Mouse (Mus musculus) bone marrow macrophage, adult 2 months (primary cell): Measurements from ENCODE around the gene Tom1. TPM values are rescaled to one million over a fixed set of nuclear protein-coding genes. Genes with fewer than 3 reads are reported as not detected.

Source experiments
- H3K27ac ChIP-seq: 2 replicates; pipeline ENCODE4 v1.5.1; 2012; ENCODE audit warnings: low read depth, low read length; ENCODE audit not compliant: insufficient read depth
- H3K4me1 ChIP-seq: 2 replicates; pipeline ENCODE4 v1.6.1; 2012; ENCODE audit warnings: low read length; ENCODE audit not compliant: control insufficient read depth, insufficient read depth
- H3K4me3 ChIP-seq: 2 replicates; pipeline ENCODE4 v1.5.1; 2012; ENCODE audit warnings: mild to moderate bottlenecking, low read length, moderate library complexity; ENCODE audit not compliant: insufficient read depth
- CTCF ChIP-seq: IDR thresholded peaks from 2 replicates; pipeline ENCODE4 v1.5.1; 2012; ENCODE audit warnings: low read depth, mild to moderate bottlenecking, low read length, moderate library complexity
- POLR2A ChIP-seq: IDR thresholded peaks from 2 replicates; pipeline ENCODE4 v1.6.1; 2012; ENCODE audit warnings: mild to moderate bottlenecking, low read depth, low read length, borderline replicate concordance
- polyA plus RNA-seq: library from polyadenylated mRNA; stranded (reverse); fragments of >200 nt; gene quantifications from 2 replicates; pipeline ENCODE4 v1.2.4, GENCODE M21; 2012; ENCODE audit not compliant: missing spikeins, insufficient read depth, insufficient read length

The Tom1 gene
- polyA plus RNA-seq, 1 experiment: 44.6 TPM

DNA sequence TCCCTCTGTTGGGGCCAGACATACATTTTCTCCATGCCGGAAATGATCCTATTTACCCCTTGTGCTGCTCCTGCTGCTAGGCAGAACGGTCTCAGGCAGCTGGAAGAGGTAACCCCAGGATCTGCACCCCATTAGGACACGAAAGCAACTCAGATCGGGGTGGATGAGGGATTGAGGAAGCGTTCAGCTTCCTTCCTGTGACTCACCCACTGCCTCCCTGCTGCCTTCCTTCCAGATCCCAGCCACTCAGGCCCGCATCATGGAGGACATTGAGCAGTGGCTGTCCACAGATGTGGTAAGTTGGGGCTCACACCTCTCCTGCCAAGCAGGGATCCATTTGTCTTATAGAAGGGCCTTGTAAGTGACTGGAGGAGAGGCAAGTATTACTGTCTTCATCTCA lies 33.8 kb downstream of the Tom1 start:
- H3K4me3 ChIP-seq: peak overlapping the region; percentile 39
- peaks cover 38% of the 10 kb centered on the region for H3K4me1 ChIP-seq
- H3K27ac ChIP-seq: peak overlapping the region; percentile 28
- no peak for TF ChIP-seq CTCF
- TF ChIP-seq POLR2A: no peak

DNA sequence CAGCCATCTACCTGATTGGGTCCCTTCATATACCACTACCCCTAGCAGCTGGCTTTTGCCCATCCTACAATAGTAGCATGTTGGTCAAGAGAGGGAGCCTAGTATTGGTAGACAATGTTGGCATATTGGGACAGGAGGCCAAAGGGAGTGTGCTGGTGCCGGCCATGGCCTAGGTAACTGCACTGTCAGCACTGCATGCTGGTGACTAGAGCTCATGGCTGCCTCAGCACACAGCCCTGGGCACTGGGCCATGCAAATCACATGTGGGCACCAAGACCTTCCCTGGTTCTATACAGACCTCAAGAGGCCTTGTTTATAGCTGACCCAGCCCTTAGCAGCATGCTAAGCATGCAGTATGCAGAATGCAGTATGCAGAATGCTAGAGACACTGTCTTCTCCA lies 36.8 kb downstream of the Tom1 start:
- H3K27ac ChIP-seq: no peak overlapping the region
- peaks cover 16% of the 10 kb centered on the region for H3K4me1 ChIP-seq
- no peak overlapping the region for H3K4me3 ChIP-seq
- no peak for TF ChIP-seq POLR2A
- TF ChIP-seq CTCF: no peak

- peaks cover 12% of the 10 kb centered on the region for H3K4me1 ChIP-seq
- peak; percentile 77 for TF ChIP-seq CTCF
- TF ChIP-seq POLR2A: no peak
- H3K27ac ChIP-seq: no peak overlapping the region
- no peak overlapping the region for H3K4me3 ChIP-seq
Measured at GRCm38 (mm10) chr8:75071627-75072346, 38.3 kb downstream of the Tom1 start.

- TF ChIP-seq CTCF: no peak
- TF ChIP-seq POLR2A: no peak
- H3K4me3 ChIP-seq: no peak overlapping the region
- H3K27ac ChIP-seq: no peak overlapping the region
- no peaks in the 10 kb centered on the region for H3K4me1 ChIP-seq
Measured at GRCm38 (mm10) chr8:75074876-75075275, 41.4 kb downstream of the Tom1 start.

GRCm38 (mm10) chr8:75078215-75078614 lies 44.7 kb downstream of the Tom1 start:
- TF ChIP-seq POLR2A: no peak
- TF ChIP-seq CTCF: no peak
- peaks cover 19% of the 10 kb centered on the region for H3K4me1 ChIP-seq
- H3K4me3 ChIP-seq: no peak overlapping the region
- no peak overlapping the region for H3K27ac ChIP-seq

DNA sequence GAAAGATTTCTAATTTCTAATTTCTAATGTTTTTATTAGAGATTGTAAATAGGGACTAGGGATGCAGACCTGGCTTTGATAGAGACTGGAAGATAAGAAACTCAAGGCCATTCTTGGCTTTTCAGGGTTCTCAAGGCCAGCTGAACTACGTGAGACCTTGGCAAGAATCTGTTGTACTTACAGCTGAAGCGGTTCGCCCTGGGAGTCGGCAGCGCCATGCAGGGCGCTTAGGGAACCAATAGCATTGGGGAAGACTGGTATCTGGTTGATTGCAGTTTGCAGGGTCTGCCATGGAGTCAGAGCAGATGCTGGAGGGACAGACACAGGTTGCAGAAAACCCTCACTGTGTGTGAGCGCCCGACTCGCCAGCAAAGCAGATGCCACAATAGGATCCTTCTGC lies 45.3 kb downstream of the Tom1 start:
- Histone ChIP-seq H3K27ac (no peak overlapping the region), H3K4me3 (no peak overlapping the region), H3K4me1 (peaks cover 23% of the 10 kb centered on the region)
- TF ChIP-seq POLR2A: no peak
- no peak for TF ChIP-seq CTCF

GRCm38 (mm10) chr8:75081364-75082040 lies 48.0 kb downstream of the Tom1 start:
- H3K4me3 ChIP-seq: no peak overlapping the region
- H3K4me1 ChIP-seq: peaks cover 45% of the 10 kb centered on the region
- H3K27ac ChIP-seq: peak overlapping the region; percentile 19
- TF ChIP-seq CTCF (no peak), POLR2A (no peak)

- peak overlapping the region; percentile 19 for H3K27ac ChIP-seq
Measured at GRCm38 (mm10) chr8:75082181-75082805, 48.8 kb downstream of the Tom1 start.

GRCm38 (mm10) chr8:75083846-75084245 lies 50.3 kb downstream of the Tom1 start:
- H3K27ac ChIP-seq: no peak overlapping the region
- peak overlapping the region; percentile 22 for H3K4me3 ChIP-seq
- TF ChIP-seq POLR2A (no peak), CTCF (no peak)
- H3K4me1 ChIP-seq: peaks cover 58% of the 10 kb centered on the region

More at GRCm38 (mm10) chr8:75082181-75082805, 48.8 kb downstream of the Tom1 start:
- no peak for TF ChIP-seq CTCF
- no peak for TF ChIP-seq POLR2A
- Histone ChIP-seq H3K4me1 (peaks cover 51% of the 10 kb centered on the region), H3K4me3 (no peak overlapping the region)

DNA sequence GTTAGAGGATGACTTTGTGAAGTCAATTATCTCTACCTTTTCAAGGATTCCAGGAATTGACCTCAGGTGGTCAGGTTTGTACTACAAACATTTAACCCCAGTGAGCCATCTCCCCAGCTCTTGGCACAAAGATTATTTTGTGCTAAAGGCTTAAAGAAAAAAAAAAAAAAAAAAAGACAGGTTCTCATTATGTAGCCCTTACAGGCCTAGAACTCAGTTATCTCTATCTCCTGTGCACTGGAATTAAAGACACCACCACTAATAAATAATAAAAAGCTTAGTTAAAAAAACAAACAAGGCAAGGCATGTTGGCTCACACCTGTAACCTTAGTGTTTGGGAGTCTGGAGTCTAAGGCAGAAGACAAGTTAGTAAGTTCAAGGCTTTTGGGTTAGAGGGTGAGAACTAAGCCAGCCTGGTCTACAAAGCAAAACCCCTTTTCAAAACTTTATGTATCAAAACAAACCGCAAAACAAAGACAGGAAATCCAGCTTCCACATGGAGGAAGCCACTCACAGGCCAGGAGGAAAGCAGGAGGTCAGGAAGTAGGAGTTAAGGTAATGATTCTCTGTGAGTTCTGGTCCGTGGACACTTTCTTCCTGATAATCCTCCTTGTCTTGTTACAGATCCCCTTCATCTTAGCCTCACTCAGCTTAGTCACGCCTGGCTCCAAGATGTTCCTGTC lies 51.0 kb downstream of the Tom1 start:
- Histone ChIP-seq H3K4me1 (peaks cover 63% of the 10 kb centered on the region), H3K4me3 (no peak overlapping the region), H3K27ac (peak overlapping the region; percentile 88)
- TF ChIP-seq CTCF (no peak), POLR2A (no peak)
